Mouse (Mus musculus): ENCODE measurements around the gene Rnf220. TPM values are rescaled to one million over a fixed set of nuclear protein-coding genes. Genes with fewer than 3 reads are reported as not detected.

The Rnf220 gene
- total RNA-seq, 2 experiments from 2014 or later: 44.2 to 50.8 TPM

DNA sequence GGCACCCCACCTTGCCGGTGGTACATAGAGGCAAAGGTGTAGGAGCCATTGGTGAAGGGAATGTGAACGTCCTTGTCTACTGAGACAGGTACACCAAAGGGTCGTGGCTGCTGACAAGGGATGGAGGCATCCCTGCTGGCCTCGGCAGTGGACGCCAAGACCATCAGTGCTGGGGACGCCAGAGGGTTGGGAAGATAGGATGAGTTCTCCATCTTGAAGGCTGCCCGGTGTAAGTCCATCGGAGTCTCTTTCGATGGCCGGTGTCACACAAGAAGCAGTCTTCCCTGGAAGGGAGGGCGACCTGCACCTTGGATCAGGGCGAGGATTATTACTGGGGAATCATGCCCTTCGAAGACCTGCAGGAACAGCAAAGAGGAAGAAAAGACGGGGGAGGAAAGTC lies 6.9 kb downstream of the Rnf220 start:
- DNase-seq (ENCODE audit: low spot score): no peak

DNA sequence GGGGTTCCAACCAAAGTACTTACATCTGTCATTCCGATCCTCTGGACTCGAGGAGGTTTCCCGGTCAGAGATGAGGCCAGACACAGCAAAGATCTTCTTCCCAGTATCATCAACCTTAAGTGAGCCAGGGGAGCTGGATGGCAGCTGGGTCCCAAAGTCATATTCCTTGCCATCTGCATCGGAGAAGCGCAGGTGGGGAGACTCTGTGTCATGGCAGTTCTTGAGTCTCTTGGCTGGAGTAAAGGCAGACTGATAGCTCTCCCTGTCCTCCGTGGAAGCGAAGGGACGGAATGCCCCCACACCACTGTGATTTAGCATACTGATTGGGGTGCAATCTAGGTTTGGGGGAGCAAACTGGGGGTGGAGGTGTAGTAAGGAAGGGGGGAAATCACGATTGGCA lies 7.3 kb downstream of the Rnf220 start:
- DNase-seq (ENCODE audit: low spot score): no peak

DNA sequence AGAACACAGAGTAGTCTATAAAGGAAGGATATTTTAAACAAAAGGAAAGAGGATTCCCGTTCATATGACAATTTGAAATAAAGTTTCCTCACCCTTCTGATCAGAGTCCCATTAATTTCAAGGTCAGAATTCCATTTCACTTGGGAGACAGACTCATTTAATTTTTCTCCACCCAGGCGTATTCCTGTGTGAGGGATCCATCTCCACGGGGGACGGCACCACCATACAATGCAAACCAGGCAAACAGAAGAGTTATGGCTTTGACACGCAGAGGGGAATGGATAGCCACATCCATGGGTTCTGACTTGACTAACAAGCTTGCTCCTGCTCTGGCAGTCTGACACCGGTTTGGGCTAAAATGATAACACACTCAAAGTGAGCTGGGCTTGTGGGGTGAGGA lies 9.4 kb downstream of the Rnf220 start:
- DNase-seq (ENCODE audit: low spot score): no peak

DNA sequence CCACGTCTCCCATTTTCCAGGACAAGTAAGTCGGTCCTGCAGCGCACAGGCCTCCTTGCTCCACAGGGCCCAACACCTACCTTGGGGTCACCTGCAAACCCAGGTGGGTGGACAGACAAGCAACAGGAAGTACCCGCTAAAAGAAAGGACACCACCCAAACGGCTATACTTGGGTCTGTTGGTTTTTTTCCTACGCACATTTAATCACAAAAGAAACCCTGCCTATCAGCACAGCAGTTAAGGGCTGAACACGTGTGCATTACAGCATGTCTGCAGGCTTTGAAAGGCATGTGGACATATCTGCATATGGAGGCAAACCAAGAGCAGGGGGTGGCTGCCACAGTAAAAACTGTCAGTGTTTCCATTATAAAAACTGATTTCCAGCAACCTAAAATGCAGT lies 10.7 kb downstream of the Rnf220 start:
- DNase-seq (ENCODE audit: low spot score): no peak

GRCm38 (mm10) chr4:117485045-117485780 lies 11.6 kb downstream of the Rnf220 start:
- DNase-seq (ENCODE audit: low spot score): no peak

DNA sequence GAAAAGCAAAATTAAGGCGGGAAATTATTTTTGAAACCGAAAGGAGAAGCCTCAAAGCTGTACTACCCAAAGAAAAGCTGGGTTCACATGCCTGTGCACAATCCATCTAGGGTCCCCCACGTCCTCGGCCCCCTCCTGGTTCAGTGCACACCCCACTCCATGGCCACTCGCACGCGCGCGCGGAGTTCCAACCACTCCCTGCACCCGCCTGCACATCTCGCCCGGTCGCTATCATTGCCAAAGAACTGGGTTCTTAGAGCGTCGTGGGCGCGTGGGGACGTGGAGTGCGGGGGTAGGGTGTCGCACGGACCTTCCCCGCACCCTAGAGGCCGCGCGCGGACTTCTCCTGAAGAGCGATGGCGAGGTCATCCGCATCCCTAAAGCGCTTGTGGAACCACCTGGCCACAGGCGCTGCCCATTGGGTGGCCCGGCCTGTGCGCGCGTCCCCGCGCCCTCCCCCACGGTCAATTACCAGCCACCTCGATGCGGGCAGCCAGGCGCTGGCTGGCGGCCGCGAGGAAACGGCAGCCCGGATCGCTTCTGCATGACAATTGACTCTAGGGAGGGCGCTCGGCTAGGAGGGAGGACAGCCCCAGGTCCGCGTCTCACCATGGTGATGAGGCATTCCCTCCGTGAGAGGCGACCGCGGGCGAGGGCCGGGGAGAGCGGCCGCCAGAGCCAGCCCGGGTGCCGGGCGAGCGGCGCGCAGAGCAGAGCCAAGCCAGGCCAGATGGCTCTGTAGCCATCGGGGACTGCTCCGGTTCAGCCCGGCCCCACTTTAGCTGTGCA lies 12.4 kb downstream of the Rnf220 start:
- no peak for DNase-seq (ENCODE audit: low spot score)

DNA sequence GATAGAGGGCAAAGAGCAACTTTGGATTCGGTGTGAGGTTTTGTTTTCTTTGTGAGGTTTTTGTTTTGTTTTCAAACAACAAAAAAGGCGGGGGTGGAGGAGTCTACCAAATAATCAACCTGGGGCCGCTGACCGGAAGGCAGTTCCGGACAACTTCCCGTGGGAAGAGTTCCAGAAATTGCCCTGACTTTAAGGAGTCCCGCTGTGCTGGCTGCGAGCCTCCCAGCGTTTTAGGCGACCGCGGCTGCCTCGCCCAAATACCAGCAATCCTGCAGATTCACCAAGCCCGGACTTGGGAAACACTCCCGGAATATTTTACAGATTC lies 13.0 kb downstream of the Rnf220 start:
- DNase-seq (ENCODE audit: low spot score): peak; percentile 51

GRCm38 (mm10) chr4:117482103-117482502 lies 14.7 kb downstream of the Rnf220 start:
- DNase-seq (ENCODE audit: low spot score): no peak

DNA sequence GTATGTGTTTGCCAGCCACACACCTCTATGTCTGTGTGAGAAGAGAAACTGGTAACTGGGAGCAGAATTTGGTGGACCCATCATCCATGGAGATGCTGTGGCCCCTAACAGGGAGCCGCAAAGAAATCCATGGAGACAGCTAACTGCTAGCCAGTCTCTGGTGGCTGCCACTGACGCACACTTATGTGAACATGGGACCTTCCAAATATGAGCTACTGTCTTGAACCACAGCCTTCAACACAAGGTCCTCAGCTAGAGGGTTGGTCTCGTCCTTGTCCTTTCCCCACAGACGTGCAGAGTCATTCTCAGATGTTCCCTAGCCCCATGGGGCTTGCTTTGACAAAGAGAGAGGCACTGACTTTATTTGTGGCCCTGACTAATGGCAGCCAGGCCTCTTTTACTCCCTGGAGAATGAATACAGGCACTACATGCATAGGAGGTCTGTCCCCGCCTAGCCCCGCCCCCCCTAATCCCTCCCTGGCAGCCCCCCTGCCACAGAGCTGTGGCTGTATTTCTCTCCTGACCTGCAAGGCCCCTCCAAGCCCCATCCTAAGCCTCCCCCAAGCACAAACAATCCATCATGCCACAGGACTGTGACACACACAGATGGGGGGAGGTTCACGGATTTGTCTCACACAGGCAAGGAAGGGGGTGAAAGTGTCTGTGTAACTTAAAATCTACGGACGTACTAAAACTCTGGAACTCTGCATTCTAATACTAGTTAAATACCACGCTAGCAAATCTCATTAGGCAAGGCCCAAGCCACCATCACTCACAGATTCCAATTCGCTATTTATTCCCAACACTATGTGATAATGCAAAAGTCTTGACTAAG lies 16.0 kb downstream of the Rnf220 start:
- DNase-seq (ENCODE audit: low spot score): no peak

- no peak for DNase-seq (ENCODE audit: low spot score)
These were observed 16.9 kb downstream of the Rnf220 start for GRCm38 (mm10) chr4:117479951-117480350.

DNA sequence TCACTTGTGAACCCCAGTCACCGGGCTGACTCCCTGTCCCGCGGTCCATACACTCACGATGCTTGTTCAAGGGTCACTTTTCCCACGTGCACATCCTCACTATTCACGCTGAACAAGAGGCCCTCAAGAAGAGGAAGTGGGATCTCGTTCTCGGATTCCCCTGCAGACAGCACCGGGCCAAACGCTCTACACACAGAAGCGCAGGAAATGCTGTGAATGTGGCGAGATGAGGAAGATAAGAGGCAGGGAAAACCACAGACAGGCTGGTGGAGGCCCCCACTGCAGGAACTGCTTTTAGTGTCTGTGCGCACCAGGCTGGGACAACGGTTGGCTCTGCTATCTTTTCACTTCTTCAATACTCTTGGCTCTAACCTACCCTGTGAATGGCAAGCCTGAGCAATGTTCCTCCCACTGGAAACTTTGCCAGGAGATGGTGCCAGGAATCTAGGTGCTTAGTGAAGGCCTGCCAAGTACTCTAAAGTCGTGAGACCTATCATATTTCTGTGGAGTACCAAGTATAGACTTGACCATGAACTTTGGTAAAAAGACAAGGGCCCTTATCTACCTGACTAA lies 18.7 kb downstream of the Rnf220 start:
- no peak for DNase-seq (ENCODE audit: low spot score)

DNA sequence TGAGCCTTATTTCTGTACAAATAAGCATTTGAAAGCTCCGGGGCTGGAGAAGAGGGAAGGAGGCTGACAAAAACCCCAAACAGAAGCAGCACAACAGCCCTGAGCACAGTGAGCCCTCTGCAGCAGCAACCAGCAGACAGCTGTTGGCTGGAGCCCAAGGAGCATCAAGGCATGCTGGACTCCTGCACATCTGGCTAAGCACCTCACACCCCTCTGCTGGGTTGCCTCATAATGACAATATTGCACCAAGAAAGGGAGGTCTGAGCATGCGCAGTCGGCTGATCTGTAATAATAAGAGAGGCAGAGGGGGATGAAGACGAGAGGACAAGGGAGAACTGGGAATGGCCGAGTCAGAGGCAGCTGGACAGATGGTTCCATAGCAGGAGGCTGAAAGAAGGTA lies 19.5 kb downstream of the Rnf220 start:
- DNase-seq (ENCODE audit: low spot score): no peak

- DNase-seq (ENCODE audit: low spot score): no peak
These were observed 20.1 kb downstream of the Rnf220 start for GRCm38 (mm10) chr4:117476777-117477176.

DNA sequence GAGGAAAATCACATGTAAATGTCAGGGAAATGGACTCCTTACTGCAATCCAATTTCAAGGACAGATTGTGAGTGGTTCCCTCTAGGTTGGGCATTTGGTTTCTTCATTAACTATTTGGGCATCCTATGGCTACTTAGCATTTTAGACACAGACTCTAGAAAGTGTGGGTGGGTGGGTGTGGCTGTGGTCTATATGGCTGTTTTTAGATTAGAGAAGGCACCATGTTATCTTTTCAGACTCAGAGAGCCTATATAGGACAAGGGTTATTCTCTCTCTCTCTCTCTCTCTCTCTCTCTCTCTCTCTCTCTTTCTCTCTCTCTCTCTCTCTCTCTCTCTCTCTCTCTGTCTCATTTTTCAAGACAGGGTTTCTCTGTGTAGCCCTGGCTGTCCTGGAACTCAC lies 20.5 kb downstream of the Rnf220 start:
- DNase-seq (ENCODE audit: low spot score): no peak

DNA sequence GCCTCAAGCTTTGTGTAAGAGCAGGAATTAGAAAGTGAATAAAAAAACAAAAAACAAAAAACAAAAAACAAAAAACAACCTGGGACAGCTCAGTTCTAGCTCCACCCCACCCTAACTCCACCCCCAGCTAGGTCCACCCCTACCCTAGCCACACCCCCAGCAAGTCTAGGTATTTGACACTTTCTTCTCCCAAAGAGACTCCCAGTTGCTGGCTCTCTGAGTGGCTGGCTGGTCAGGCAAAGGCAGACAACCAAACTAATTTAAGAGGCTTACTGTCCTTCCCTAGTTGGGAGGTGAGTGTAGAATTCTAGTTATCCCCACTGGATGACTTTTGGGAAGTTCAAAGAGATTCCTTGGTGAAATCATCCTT lies 22.9 kb downstream of the Rnf220 start:
- DNase-seq (ENCODE audit: low spot score): no peak

DNA sequence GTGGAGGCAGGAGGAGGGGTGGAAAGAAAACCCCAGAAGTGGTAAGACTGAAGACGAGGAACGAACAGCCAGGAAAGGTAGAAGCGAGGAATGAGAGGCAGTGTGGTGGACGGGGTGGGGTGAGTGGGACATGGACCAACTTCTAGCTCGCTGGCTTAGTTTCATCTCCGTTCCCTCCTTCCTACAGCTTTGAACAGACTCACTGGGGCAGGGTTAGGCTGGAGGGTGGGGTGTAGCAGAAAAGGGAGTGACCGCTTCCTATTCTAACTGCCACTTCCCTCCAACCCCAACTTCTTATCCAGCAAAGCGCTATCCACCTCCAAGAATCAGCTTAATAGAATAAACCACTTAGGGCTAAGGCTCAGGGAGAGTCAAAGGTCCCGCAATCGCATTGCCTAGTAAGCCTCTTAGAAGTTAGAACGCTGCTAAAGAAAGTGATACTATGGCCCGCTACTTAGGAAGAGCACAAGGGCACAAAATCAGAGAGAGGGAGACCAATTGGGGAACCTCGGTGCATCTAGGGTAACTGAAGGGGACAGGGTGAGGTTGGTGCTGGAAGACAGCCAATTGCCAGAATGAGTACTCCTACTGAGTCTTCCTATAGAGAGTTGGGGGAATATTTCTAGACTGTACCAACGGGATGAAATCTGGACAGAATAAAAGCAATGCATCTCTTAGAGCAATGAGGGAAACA lies 23.4 kb downstream of the Rnf220 start:
- DNase-seq (ENCODE audit: low spot score): no peak

DNA sequence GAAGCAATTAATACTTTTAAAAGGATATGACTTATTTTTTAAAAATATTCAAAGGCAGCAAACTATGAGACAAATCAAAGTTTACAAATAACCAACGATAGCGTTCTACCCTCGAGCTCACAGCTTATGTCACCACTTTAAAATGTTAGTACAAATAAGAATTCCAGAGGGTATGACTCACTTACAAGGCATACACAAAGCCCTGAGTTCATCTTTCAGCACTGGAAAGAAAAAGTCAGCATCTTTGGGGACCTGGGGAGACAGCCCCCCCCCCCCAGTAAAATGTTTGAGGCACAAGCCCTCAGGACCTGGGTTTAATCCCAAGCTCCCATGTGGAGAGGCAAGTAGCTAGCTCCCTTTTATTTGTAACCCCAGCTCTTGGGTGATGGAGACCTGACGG lies 27.4 kb downstream of the Rnf220 start:
- no peak for DNase-seq (ENCODE audit: low spot score)

DNA sequence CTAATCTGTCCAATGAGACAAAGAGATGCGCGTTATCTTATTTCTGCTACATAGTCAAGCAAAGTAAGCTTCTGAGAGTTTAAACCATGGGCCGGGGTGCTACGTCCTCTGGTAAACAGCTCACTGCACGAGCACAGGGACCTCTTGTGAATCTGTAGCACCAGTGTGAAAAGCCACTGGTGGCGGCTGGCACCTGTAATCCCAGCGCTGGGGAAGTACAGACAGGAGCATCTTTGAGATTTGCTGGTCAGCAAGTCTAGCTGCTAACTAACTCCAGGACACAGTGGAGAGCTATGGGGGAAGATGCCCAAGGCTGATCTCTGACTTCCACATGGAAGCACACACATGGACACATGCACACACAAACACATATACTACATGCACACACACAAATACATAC lies 28.9 kb downstream of the Rnf220 start:
- no peak for DNase-seq (ENCODE audit: low spot score)

GRCm38 (mm10) chr4:117449151-117449550 lies 47.7 kb downstream of the Rnf220 start:
- DNase-seq (ENCODE audit: low spot score): no peak

- DNase-seq (ENCODE audit: low spot score): no peak
These were observed 48.9 kb downstream of the Rnf220 start for GRCm38 (mm10) chr4:117447926-117448325.

GRCm38 (mm10) chr4:117445516-117446207 lies 51.2 kb downstream of the Rnf220 start:
- no peak for DNase-seq (ENCODE audit: low spot score)

Data from gastrocnemius, adult 18-20 months (tissue).